Mouse (Mus musculus) neural tube, embryonic 12.5 days (tissue): ENCODE results near the gene Klhl6. TPM values are rescaled to one million over a fixed set of nuclear protein-coding genes. Genes with fewer than 3 reads are reported as not detected.

ENCODE experiments used
- ATAC-seq: fragments of 200-750 bp; cut with Nextera tagmentation; 2 replicates; pipeline ENCODE4 v1.8.0; 2017; ENCODE audit warnings: low read depth, mild to moderate bottlenecking, moderate TSS enrichment, moderate library complexity; ENCODE audit not compliant: low FRiP score
- H3K27ac ChIP-seq: fragments of 300-500 bp; sonication (generic); 2 replicates; pipeline ENCODE4 v1.5.1; 2016
- H3K27me3 ChIP-seq: fragments of 300-500 bp; sonication (generic); replicated peaks from 2 replicates; pipeline ENCODE4 v1.6.1; 2016; ENCODE audit warnings: mild to moderate bottlenecking
- H3K36me3 ChIP-seq: fragments of 300-500 bp; sonication (generic); 2 replicates; pipeline ENCODE4 v1.6.1; 2016; ENCODE audit warnings: mild to moderate bottlenecking
- H3K4me1 ChIP-seq: fragments of 300-500 bp; sonication (generic); 2 replicates; pipeline ENCODE4 v1.6.1; 2016
- H3K4me2 ChIP-seq: fragments of 300-500 bp; sonication (generic); replicated peaks from 2 replicates; pipeline ENCODE4 v1.6.1; 2016; ENCODE audit warnings: mild to moderate bottlenecking
- H3K4me3 ChIP-seq: fragments of 300-500 bp; sonication (generic); 2 replicates; pipeline ENCODE4 v1.5.1; 2016
- H3K9ac ChIP-seq: fragments of 300-500 bp; sonication (generic); 2 replicates; pipeline ENCODE4 v1.6.1; 2016; ENCODE audit warnings: mild to moderate bottlenecking
- H3K9me3 ChIP-seq: fragments of 300-500 bp; sonication (generic); 2 replicates; pipeline ENCODE4 v1.6.1; 2016; ENCODE audit warnings: mild to moderate bottlenecking
- WGBS: fragments of 180-500 bp; shearing (Covaris S2); methylation state at CpG from one replicate; pipeline ENCODE4 v1.1.7; 2016; 5-methylcytosine and 5-hydroxymethylcytosine counted together
- polyA plus RNA-seq: library from polyadenylated mRNA; unstranded; fragments of >200 nt; fragmentation: Nextera tagmentation; extraction: Ambion mirVana; gene quantifications from 2 replicates; pipeline ENCODE4 v1.2.1, GENCODE M21; 2016

Klhl6 gene
- polyA plus RNA-seq, 1 experiment from 2014 or later = 7.9 TPM

- 86% methylated on average over 2 of the region's 2 CpGs for WGBS
These were observed 2.2 kb upstream of the Klhl6 start for GRCm38 (mm10) chr16:19984884-19985643.

GRCm38 (mm10) chr16:19983559-19983958 lies 722 bp upstream of the Klhl6 start:
- H3K9me3 ChIP-seq = no peaks in the 10 kb centered on the region
- no peaks in the 10 kb centered on the region for H3K4me1 ChIP-seq
- no peak overlapping the region for H3K4me3 ChIP-seq
- no peaks in the 10 kb centered on the region for H3K36me3 ChIP-seq
- H3K27ac ChIP-seq = no peak overlapping the region
- H3K4me2 ChIP-seq = no peak overlapping the region
- 79% methylated on average over 4 of the region's 4 CpGs for WGBS
- no peaks in the 10 kb centered on the region for H3K27me3 ChIP-seq
- no peak overlapping the region for H3K9ac ChIP-seq
- ATAC-seq = no peak

More at GRCm38 (mm10) chr16:19984884-19985643, 2.2 kb upstream of the Klhl6 start:
- Histone ChIP-seq H3K4me1 (no peaks in the 10 kb centered on the region), H3K27ac (no peak overlapping the region), H3K36me3 (no peaks in the 10 kb centered on the region), H3K9ac (no peak overlapping the region), H3K4me2 (no peak overlapping the region), H3K9me3 (peaks cover 3% of the 10 kb centered on the region; the same call in 1 of the 2 replicates), H3K4me3 (no peak overlapping the region), H3K27me3 (no peaks in the 10 kb centered on the region)
- no peak for ATAC-seq

GRCm38 (mm10) chr16:19981684-19982083 lies 1.2 kb downstream of the Klhl6 start:
- Histone ChIP-seq H3K9ac (no peak overlapping the region), H3K4me1 (no peaks in the 10 kb centered on the region), H3K36me3 (no peaks in the 10 kb centered on the region), H3K27ac (no peak overlapping the region), H3K4me2 (no peak overlapping the region), H3K27me3 (no peaks in the 10 kb centered on the region), H3K9me3 (no peaks in the 10 kb centered on the region), H3K4me3 (no peak overlapping the region)
- ATAC-seq = no peak
- WGBS = 89% methylated on average over 2 of the region's 2 CpGs

- no peak for ATAC-seq
- no peaks in the 10 kb centered on the region for H3K27me3 ChIP-seq
These were observed 1.8 kb downstream of the Klhl6 start for GRCm38 (mm10) chr16:19981006-19981405.

GRCm38 (mm10) chr16:19979755-19980154 lies 3.1 kb downstream of the Klhl6 start:
- H3K27ac ChIP-seq = no peak overlapping the region
- no peaks in the 10 kb centered on the region for H3K4me1 ChIP-seq
- 76% methylated on average over 2 of the region's 2 CpGs for WGBS
- no peak for ATAC-seq
- no peaks in the 10 kb centered on the region for H3K27me3 ChIP-seq
- no peaks in the 10 kb centered on the region for H3K9me3 ChIP-seq
- H3K4me3 ChIP-seq = no peak overlapping the region
- no peak overlapping the region for H3K9ac ChIP-seq
- no peaks in the 10 kb centered on the region for H3K36me3 ChIP-seq
- no peak overlapping the region for H3K4me2 ChIP-seq

More at GRCm38 (mm10) chr16:19981006-19981405, 1.8 kb downstream of the Klhl6 start:
- H3K9ac ChIP-seq = no peak overlapping the region
- no peak overlapping the region for H3K4me2 ChIP-seq
- no peak overlapping the region for H3K4me3 ChIP-seq
- H3K4me1 ChIP-seq = no peaks in the 10 kb centered on the region
- no peaks in the 10 kb centered on the region for H3K9me3 ChIP-seq
- 93% methylated on average over 3 of the region's 3 CpGs for WGBS
- H3K27ac ChIP-seq = no peak overlapping the region
- H3K36me3 ChIP-seq = no peaks in the 10 kb centered on the region

- H3K36me3 ChIP-seq = no peaks in the 10 kb centered on the region
- H3K4me2 ChIP-seq = no peak overlapping the region
- H3K4me3 ChIP-seq = no peak overlapping the region
- H3K27me3 ChIP-seq = no peaks in the 10 kb centered on the region
- no peak overlapping the region for H3K27ac ChIP-seq
- no peaks in the 10 kb centered on the region for H3K9me3 ChIP-seq
- ATAC-seq = no peak
- H3K9ac ChIP-seq = no peak overlapping the region
- WGBS = 81% methylated on average over 5 of the region's 5 CpGs
- H3K4me1 ChIP-seq = no peaks in the 10 kb centered on the region
These were observed 5.6 kb downstream of the Klhl6 start for GRCm38 (mm10) chr16:19977282-19977681.

- H3K4me1 ChIP-seq = no peaks in the 10 kb centered on the region
- no peaks in the 10 kb centered on the region for H3K9me3 ChIP-seq
- H3K4me2 ChIP-seq = no peak overlapping the region
- no peak overlapping the region for H3K27ac ChIP-seq
- H3K27me3 ChIP-seq = no peaks in the 10 kb centered on the region
- ATAC-seq = no peak
- 86% methylated on average over 4 of the region's 4 CpGs for WGBS
- no peak overlapping the region for H3K9ac ChIP-seq
- H3K36me3 ChIP-seq = no peaks in the 10 kb centered on the region
- no peak overlapping the region for H3K4me3 ChIP-seq
These were observed 6.0 kb downstream of the Klhl6 start for GRCm38 (mm10) chr16:19976825-19977224.

GRCm38 (mm10) chr16:19975432-19975831 lies 7.4 kb downstream of the Klhl6 start:
- Histone ChIP-seq H3K36me3 (no peaks in the 10 kb centered on the region), H3K27me3 (no peaks in the 10 kb centered on the region), H3K4me1 (no peaks in the 10 kb centered on the region), H3K4me2 (no peak overlapping the region), H3K9ac (no peak overlapping the region), H3K4me3 (no peak overlapping the region), H3K9me3 (no peaks in the 10 kb centered on the region), H3K27ac (no peak overlapping the region)
- ATAC-seq = no peak
- 78% methylated on average over 4 of the region's 4 CpGs for WGBS

GRCm38 (mm10) chr16:19973480-19973879 lies 9.4 kb downstream of the Klhl6 start:
- 93% methylated on average over 1 of the region's 1 CpGs for WGBS
- Histone ChIP-seq H3K4me3 (no peak overlapping the region), H3K9me3 (no peaks in the 10 kb centered on the region), H3K27ac (no peak overlapping the region), H3K4me1 (no peaks in the 10 kb centered on the region), H3K27me3 (no peaks in the 10 kb centered on the region), H3K36me3 (no peaks in the 10 kb centered on the region), H3K9ac (no peak overlapping the region), H3K4me2 (no peak overlapping the region)
- ATAC-seq = no peak

- Histone ChIP-seq H3K9me3 (no peaks in the 10 kb centered on the region), H3K27me3 (no peaks in the 10 kb centered on the region), H3K9ac (no peak overlapping the region), H3K27ac (no peak overlapping the region), H3K36me3 (no peaks in the 10 kb centered on the region), H3K4me3 (no peak overlapping the region), H3K4me2 (no peak overlapping the region), H3K4me1 (no peaks in the 10 kb centered on the region)
- ATAC-seq = no peak
These were observed 10.0 kb downstream of the Klhl6 start for GRCm38 (mm10) chr16:19972736-19973350.

GRCm38 (mm10) chr16:19969506-19969905 lies 13.3 kb downstream of the Klhl6 start:
- H3K9me3 ChIP-seq = no peaks in the 10 kb centered on the region
- no peaks in the 10 kb centered on the region for H3K4me1 ChIP-seq
- no peaks in the 10 kb centered on the region for H3K36me3 ChIP-seq
- 89% methylated on average over 5 of the region's 5 CpGs for WGBS
- no peak overlapping the region for H3K4me3 ChIP-seq
- H3K4me2 ChIP-seq = no peak overlapping the region
- no peak overlapping the region for H3K9ac ChIP-seq
- no peaks in the 10 kb centered on the region for H3K27me3 ChIP-seq
- ATAC-seq = no peak
- H3K27ac ChIP-seq = no peak overlapping the region

GRCm38 (mm10) chr16:19968666-19969065 lies 14.2 kb downstream of the Klhl6 start:
- Histone ChIP-seq H3K4me1 (no peaks in the 10 kb centered on the region), H3K36me3 (no peaks in the 10 kb centered on the region), H3K4me2 (no peak overlapping the region), H3K9ac (no peak overlapping the region), H3K4me3 (no peak overlapping the region), H3K27ac (no peak overlapping the region), H3K9me3 (no peaks in the 10 kb centered on the region), H3K27me3 (no peaks in the 10 kb centered on the region)
- no peak for ATAC-seq
- WGBS = 94% methylated on average over 4 of the region's 4 CpGs
